Mouse (Mus musculus) CD4-positive helper T cell, adult 2 months (primary cell): ENCODE results near the gene Ccnj.

Source experiments
- DNase-seq: peaks from one replicate; pipeline ENCODE4 v3.0.0-alpha.2; 2012; ENCODE audit warnings: low read depth, missing footprints, low spot score

Gene Ccnj

GRCm38 (mm10) chr19:40830703-40831415 lies at the start of gene Ccnj:
TSS of gene Ccnj (plus strand) at chr19:40831279.
- peak; percentile 93 for DNase-seq

- DNase-seq: no peak
These were observed 42.9 kb upstream of the Ccnj start for GRCm38 (mm10) chr19:40788004-40788714.

- DNase-seq: peak; percentile 4
These were observed 42.4 kb upstream of the Ccnj start for GRCm38 (mm10) chr19:40788715-40789084.

- no peak for DNase-seq
These were observed 25.8 kb upstream of the Ccnj start for GRCm38 (mm10) chr19:40805176-40805737.

- peak; percentile 21 for DNase-seq
These were observed 21.2 kb upstream of the Ccnj start for GRCm38 (mm10) chr19:40809858-40810257.

GRCm38 (mm10) chr19:40811840-40812239 lies 19.2 kb upstream of the Ccnj start:
- no peak for DNase-seq

GRCm38 (mm10) chr19:40812778-40813177 lies 18.3 kb upstream of the Ccnj start:
- DNase-seq: no peak

GRCm38 (mm10) chr19:40813385-40813784 lies 17.7 kb upstream of the Ccnj start:
- DNase-seq: no peak

GRCm38 (mm10) chr19:40815645-40816183 lies 15.4 kb upstream of the Ccnj start:
- no peak for DNase-seq

GRCm38 (mm10) chr19:40817901-40818532 lies 13.1 kb upstream of the Ccnj start:
- DNase-seq: no peak

GRCm38 (mm10) chr19:40818764-40819163 lies 12.3 kb upstream of the Ccnj start:
- DNase-seq: peak; percentile 72

GRCm38 (mm10) chr19:40821306-40821825 lies 9.7 kb upstream of the Ccnj start:
- DNase-seq: no peak

GRCm38 (mm10) chr19:40825636-40826035 lies 5.4 kb upstream of the Ccnj start:
- DNase-seq: no peak

GRCm38 (mm10) chr19:40826735-40827134 lies 4.3 kb upstream of the Ccnj start:
- DNase-seq: no peak

- no peak for DNase-seq
These were observed 881 bp upstream of the Ccnj start for GRCm38 (mm10) chr19:40830198-40830597.

GRCm38 (mm10) chr19:40831416-40832201 lies 530 bp downstream of the Ccnj start:
- DNase-seq: no peak

- no peak for DNase-seq
These were observed 1.3 kb downstream of the Ccnj start for GRCm38 (mm10) chr19:40832361-40832760.

GRCm38 (mm10) chr19:40834436-40834835 lies 3.4 kb downstream of the Ccnj start:
- DNase-seq: no peak

- no peak for DNase-seq
These were observed 7.1 kb downstream of the Ccnj start for GRCm38 (mm10) chr19:40838205-40838604.

- no peak for DNase-seq
These were observed 9.2 kb downstream of the Ccnj start for GRCm38 (mm10) chr19:40840303-40840702.

- DNase-seq: no peak
These were observed 10.0 kb downstream of the Ccnj start for GRCm38 (mm10) chr19:40841083-40841482.
